Mouse (Mus musculus) cortical plate, adult 2 months (tissue): ENCODE measurements around the gene Phf7. TPM values are rescaled to one million over a fixed set of nuclear protein-coding genes. Genes with fewer than 3 reads are reported as not detected.

Source experiments
- H3K27ac ChIP-seq: fragments of 200-500 bp; 2 replicates; pipeline ENCODE4 v1.5.1; 2012; ENCODE audit warnings: low read length, control low read depth, inconsistent platforms; ENCODE audit not compliant: insufficient read depth
- H3K4me1 ChIP-seq: fragments of 200-500 bp; 2 replicates; pipeline ENCODE4 v1.6.1; 2011; ENCODE audit warnings: low read length; ENCODE audit not compliant: control insufficient read depth, insufficient read depth
- H3K4me3 ChIP-seq: fragments of 200-500 bp; 2 replicates; pipeline ENCODE4 v1.5.1; 2011; ENCODE audit warnings: mild to moderate bottlenecking, low read length, control low read depth; ENCODE audit not compliant: insufficient read depth
- CTCF ChIP-seq: fragments of 200-500 bp; IDR thresholded peaks from 2 replicates; pipeline ENCODE4 v1.5.1; 2011; ENCODE audit warnings: mild to moderate bottlenecking, control low read depth, low read length; ENCODE audit not compliant: insufficient read depth; ENCODE audit errors: extremely low read depth
- POLR2A ChIP-seq: fragments of 200-500 bp; IDR thresholded peaks from 2 replicates; pipeline ENCODE4 v1.6.1; 2011; ENCODE audit warnings: mild to moderate bottlenecking, low read length, control low read depth; ENCODE audit not compliant: insufficient read depth; ENCODE audit errors: extremely low read depth
- polyA plus RNA-seq: library from polyadenylated mRNA; depleted of rRNA; stranded (reverse); fragments of >200 nt; gene quantifications from 2 replicates; pipeline ENCODE4 v1.2.3, GENCODE M21; 2012

Phf7 gene
- polyA plus RNA-seq, 1 experiment: 5.3 TPM

DNA sequence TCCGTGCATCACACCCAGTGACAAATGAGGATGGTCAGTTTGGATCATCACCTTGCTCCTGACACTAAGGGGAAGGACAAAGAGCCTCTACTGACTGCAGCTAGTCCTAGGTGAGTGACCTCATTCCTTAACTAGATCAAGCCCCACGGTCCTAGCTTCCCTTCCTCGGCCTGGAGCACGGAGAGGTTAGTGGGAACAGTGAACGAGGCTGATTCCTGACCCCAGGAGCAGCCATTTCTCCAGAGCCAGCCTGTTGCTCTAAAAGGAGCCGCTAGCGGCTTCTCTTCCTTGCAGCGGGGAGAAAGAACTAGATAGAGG, 45.9 kb downstream of the Phf7 start:
- TF ChIP-seq CTCF (no peak), POLR2A (no peak)
- peak overlapping the region; percentile 24 for H3K27ac ChIP-seq
- peak overlapping the region; percentile 74 for H3K4me3 ChIP-seq
- H3K4me1 ChIP-seq: peaks cover 6% of the 10 kb centered on the region; the same call in 1 of the 2 replicates

DNA sequence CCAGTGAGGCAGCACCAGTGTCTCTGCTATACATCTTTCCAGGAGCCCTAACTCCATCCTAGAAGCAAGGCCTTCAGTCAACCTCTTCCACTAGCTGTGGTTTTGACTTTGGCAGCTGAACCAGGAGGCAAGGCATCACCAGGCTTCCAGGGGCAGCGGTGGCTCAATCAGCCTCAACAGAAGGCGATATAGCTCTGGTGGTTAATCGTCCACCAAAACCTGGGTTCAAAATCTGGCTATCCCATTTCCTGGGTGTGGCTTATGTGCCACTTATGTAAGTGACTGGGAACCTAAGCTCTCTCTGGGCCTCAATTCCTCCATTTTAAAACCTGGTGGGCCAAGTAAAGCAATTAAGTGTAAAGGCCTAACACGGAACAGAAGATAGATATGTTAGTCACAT, 46.3 kb downstream of the Phf7 start:
- Histone ChIP-seq H3K4me1 (peaks cover 6% of the 10 kb centered on the region; the same call in 1 of the 2 replicates), H3K27ac (peak overlapping the region; percentile 24), H3K4me3 (peak overlapping the region; percentile 74)
- TF ChIP-seq POLR2A: no peak
- TF ChIP-seq CTCF: no peak

DNA sequence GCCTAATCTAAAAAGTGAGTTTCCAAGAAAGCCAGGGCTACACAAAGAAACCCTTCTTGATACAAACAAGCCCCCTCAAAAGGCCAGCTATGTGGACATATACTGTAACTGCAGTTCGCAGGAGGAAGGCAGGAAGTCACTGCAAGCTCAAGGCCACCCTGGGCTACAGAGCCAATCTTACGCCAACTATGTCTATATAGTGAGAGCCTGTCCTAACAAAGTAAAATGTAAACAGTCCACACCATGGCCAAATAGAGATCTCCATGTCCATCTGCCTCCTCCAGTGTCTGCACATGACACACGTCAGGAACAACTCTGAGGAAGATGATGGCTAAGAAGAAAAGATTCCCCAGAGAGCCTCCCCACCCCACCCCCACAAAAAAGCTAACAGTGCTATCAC, 51.1 kb downstream of the Phf7 start:
- H3K4me3 ChIP-seq: no peak overlapping the region
- no peak for TF ChIP-seq POLR2A
- no peak for TF ChIP-seq CTCF
- no peak overlapping the region for H3K27ac ChIP-seq
- peaks cover 5% of the 10 kb centered on the region; the same call in 1 of the 2 replicates for H3K4me1 ChIP-seq

DNA sequence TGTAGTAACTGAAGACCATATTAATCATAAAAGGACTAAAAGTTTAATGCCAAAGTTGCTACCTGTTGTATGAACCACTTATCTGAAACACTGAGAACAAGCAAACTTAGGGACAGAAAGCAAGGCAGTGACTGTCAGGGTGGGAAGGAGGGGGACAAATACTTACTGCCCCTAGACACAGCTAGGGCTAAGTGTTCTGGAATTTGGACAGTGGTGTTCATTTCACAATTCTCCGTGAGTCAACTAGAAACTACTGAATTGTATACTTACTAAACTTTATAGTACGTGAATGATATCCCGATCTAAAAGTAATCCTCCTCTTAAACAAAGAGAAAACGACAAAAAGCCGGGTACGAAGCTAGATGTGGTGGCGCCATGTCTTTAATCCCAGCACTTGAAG, 51.5 kb downstream of the Phf7 start:
- no peak overlapping the region for H3K27ac ChIP-seq
- no peak overlapping the region for H3K4me3 ChIP-seq
- TF ChIP-seq CTCF: no peak
- TF ChIP-seq POLR2A: no peak
- peaks cover 6% of the 10 kb centered on the region; the same call in 1 of the 2 replicates for H3K4me1 ChIP-seq

DNA sequence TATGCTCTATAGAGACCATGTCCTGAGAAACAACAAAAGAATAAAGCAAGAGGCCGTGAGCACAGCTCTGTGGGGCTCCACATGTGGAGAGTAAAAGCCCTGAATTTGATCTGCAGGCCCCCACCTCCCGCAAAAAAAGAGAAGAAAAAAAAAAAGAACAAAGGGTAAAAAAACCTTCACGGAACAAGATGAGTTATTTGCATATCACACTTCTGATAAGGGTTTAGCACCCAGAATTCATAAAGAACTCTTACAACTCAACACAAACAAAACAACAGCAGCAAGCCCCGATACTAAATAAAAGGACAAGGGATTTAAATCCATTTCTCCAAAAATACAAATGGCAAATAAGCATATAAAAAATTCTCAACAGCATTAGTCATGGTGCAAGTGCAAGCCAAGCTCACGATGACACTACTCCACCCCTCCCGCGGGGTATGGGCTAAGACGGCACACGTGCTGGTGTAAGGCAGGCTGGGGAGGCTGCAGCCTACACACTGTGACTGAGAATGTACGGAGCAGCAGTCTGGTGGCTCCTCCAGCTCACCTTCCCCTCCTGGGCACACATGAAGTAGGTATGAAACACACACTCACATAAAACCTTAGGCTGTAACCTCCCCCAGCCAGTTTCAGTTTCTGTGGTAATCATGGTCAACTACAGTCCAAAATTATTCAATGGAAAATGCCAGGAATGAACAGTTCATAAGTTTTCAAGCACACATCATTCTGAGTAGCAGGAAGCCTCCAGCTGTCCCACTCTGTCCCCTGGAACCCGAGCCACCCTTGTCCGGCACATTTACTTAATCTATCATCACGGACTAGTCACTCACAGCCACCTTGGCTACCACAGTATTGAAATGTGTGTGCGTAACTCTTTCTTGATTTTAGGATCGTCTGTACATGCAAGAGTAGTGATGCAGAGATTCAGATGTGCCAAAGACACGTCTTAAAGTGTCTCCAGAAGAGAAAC, 53.3 kb downstream of the Phf7 start:
- TF ChIP-seq POLR2A (no peak), CTCF (no peak)
- Histone ChIP-seq H3K27ac (no peak overlapping the region), H3K4me1 (peaks cover 6% of the 10 kb centered on the region; the same call in 1 of the 2 replicates), H3K4me3 (no peak overlapping the region)

DNA sequence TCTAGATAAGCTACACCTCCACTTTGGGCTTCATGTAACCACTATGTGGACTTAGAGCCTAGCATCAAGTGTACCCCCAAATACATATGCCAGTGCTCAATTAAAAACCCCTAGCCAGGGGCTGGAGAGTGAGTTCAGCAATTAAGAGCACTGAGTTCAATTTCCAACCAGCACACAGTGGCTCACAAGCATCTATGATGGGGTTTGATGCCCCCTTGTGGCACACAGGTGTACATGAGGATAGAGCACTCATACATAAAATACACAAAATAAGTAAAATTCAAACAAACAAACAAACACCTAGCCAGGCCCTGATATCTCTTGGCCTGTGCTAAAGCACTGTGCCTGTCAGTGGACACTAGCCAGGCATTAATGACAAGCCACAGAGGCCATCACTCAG, 55.1 kb downstream of the Phf7 start:
- H3K4me3 ChIP-seq: no peak overlapping the region
- TF ChIP-seq POLR2A (no peak), CTCF (peak; percentile 52)
- no peak overlapping the region for H3K27ac ChIP-seq
- H3K4me1 ChIP-seq: peaks cover 6% of the 10 kb centered on the region; the same call in 1 of the 2 replicates

DNA sequence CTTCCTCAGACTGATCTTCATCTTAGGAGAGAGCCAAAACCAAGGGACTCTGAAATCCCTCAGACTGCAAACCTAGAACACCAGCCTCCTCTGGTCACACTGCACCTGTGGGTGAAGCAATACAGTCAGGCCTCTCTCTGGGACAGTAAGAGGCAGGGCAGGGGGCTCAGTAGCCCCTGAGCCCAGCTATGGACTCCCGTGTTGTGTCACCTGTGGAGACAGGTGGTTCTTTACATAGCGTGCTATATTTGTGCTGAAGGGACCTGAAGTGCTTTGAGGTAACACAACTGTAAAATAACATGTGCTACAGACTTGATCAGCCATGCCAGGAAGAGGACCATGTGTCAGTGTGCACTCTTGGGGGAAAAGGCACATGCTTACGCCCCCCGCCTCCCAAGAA, 55.6 kb downstream of the Phf7 start:
- Histone ChIP-seq H3K27ac (no peak overlapping the region), H3K4me1 (peaks cover 6% of the 10 kb centered on the region; the same call in 1 of the 2 replicates), H3K4me3 (no peak overlapping the region)
- no peak for TF ChIP-seq POLR2A
- no peak for TF ChIP-seq CTCF

DNA sequence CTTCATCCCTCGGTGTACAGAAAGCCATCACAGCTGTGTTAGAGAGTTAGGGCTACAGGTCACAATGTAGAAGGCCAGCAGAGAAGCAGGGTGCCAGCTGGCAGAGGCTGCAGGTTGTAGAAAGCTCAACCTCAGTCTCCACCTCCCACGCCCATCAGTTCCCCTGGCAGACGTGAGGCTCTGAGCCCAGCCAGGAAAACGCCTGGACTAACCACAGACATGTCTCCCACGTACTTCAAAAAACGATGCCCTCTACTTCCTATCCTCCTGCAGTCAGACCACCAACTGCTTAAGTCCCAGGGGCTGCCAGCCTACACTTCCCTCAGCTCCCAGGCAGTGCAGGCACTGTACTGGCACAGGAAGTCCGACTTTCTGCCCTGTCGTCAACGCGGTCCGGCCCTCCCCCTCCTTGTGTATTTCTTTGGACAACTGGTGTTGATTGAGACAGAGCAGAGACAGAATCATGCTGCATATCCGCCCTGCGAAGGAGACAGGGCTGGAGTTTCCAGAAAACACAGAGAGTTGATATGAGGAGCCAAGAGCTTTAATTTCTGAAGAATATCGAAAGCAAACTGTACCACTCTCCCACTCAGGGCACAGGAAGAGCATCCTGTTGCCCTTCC, 56.1 kb downstream of the Phf7 start:
- Histone ChIP-seq H3K4me1 (peaks cover 6% of the 10 kb centered on the region; the same call in 1 of the 2 replicates), H3K4me3 (no peak overlapping the region), H3K27ac (no peak overlapping the region)
- TF ChIP-seq CTCF (no peak), POLR2A (no peak)

DNA sequence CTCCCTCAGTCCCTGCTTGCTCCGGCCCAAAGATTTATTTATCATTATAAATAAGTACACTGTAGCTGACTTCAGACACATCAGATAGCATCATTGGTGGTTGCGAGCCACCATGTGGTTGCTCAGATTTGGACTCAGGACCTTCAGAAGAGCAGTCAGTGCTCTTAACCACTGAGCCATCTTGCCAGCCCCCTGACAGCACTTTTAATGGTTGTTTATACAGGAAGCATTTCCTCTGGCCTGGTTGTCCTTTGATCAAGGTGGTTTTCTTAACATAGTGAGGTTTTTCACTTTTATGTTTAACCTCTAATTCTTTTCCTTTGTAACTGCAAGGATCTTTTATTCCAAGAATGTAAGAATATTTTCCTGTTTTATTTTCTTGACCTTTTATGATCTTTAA, 56.7 kb downstream of the Phf7 start:
- TF ChIP-seq CTCF (no peak), POLR2A (no peak)
- H3K27ac ChIP-seq: no peak overlapping the region
- no peak overlapping the region for H3K4me3 ChIP-seq
- H3K4me1 ChIP-seq: peaks cover 6% of the 10 kb centered on the region; the same call in 1 of the 2 replicates

DNA sequence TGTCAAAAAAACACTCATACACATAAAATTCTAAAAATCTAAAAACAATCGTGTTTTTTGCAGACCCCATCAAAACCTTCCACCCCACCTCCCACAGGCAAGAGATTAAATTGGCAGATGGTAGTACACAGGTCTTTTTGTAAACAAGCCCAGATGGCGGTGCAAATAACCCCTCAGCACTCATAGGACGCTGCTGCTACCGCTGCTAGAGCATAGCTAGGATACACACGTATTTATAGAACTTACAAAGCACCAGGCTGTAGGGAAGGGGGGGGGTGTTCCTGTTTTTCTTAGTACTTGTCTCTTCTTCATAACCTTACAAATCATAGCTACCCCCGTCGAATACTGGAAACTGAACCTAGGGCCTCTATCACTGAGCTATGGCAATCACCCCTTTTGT, 57.3 kb downstream of the Phf7 start:
- H3K27ac ChIP-seq: no peak overlapping the region
- TF ChIP-seq POLR2A (no peak), CTCF (no peak)
- peaks cover 4% of the 10 kb centered on the region; the same call in 1 of the 2 replicates for H3K4me1 ChIP-seq
- H3K4me3 ChIP-seq: no peak overlapping the region
